In the genomic region with DNA sequence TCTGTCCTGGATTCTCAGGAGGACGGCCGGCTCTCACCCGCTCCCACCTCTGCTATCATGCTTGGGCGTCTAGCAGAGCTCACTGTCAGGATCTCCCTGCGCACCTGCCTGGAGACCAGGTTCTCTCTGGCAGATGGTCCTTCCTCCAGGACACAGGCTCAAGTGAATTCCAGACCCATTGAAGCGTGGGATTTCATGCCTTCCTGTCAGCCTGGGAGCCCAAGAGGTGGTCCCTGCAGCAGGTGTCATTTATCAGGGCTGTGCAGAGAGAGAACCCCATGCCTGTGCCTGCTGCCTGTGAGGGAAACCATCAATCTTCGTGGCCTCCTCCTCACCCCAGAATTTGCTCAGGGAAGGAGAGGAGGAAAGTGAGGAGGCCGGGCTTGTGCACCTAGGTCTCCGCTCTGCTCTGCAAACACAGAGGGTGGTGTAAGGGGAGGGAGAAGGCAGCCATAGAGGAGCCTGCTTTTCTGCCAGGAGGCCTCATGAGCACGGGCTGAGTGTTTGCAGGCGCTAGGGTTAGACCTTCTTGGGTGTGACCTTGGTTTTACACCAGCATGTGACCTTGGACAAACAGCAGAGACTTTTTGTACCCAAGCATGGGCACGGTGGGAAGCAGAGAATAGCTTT, we compare ENCODE assay signal across 11 mouse cellular contexts.
DNase-seq lines count a peak whose midpoint lies in the region; ATAC-seq and TF ChIP-seq lines count a peak whose summit lies in the region.
"Had no signal": no experiment of that assay in that cellular context is flagged by ENCODE, and none has a peak within 500 bp of the region (broad histone marks: within the 10 kb centered on the region; RNA-seq: fewer than 3 reads in every experiment).

No protein-coding gene starts in this region.

- H3K4me2 ChIP-seq in embryonic facial prominence, embryonic 11.5 days (ENCODE audit: low read depth, low read length), result no peak overlapping the region

- WGBS in cerebellum, adult 2 months, result 23% methylated on average over 12 of the region's 12 CpGs
- WGBS in embryonic facial prominence, embryonic 11.5 days, result 53% methylated on average over 12 of the region's 12 CpGs

- no peaks in the 10 kb centered on the region for H3K9me3 ChIP-seq in embryonic facial prominence, embryonic 11.5 days (replicated peaks; ENCODE audit: control insufficient read depth, low read length)

- peaks cover 51% of the 10 kb centered on the region for H3K4me1 ChIP-seq in cerebellum, adult 2 months (ENCODE audit: control insufficient read depth, insufficient read depth, low read length)
- H3K4me1 ChIP-seq in embryonic facial prominence, embryonic 11.5 days (ENCODE audit: control insufficient read depth, insufficient read depth, low read length), result no peaks in the 10 kb centered on the region

- DNase-seq in kidney, adult 11 months, result peak; percentile 20
- no peak for DNase-seq in kidney, adult 8-10 months
- DNase-seq in cerebellum, adult 2 months, result peak; percentile 67 to 81
- no peak for DNase-seq in embryonic facial prominence, embryonic 11.5 days (ENCODE audit: low spot score)
- peak; percentile 31 for DNase-seq in neural tube, embryonic 10.5 days (ENCODE audit: extremely low spot score, low spot score)
- DNase-seq in adrenal gland, postnatal 14 days, result no peak
- no peak for DNase-seq in adrenal gland, adult 18-20 months (ENCODE audit: low spot score in 2 of 2)
- no peak for DNase-seq in T-cell, adult 2 months (ENCODE audit: low spot score)
- DNase-seq: adrenal gland, postnatal 10 days; left cerebral cortex, postnatal 4 days; lung, postnatal 36 days had no signal

- H3K4me3 ChIP-seq in cerebellum, adult 2 months (replicated peaks; ENCODE audit: insufficient read depth, low read depth, low read length), result no peak overlapping the region
- no peak overlapping the region for H3K4me3 ChIP-seq in embryonic facial prominence, embryonic 11.5 days (ENCODE audit: low read depth, low read length)

- no peak for TF ChIP-seq POLR2A in cerebellum, adult 2 months (IDR thresholded peaks at IDR 0.05; ENCODE audit: borderline replicate concordance, insufficient read depth, low read length)

- no peaks in the 10 kb centered on the region for H3K27me3 ChIP-seq in cerebellum, adult 2 months (ENCODE audit: control insufficient read depth, insufficient read depth, low read length)
- H3K27me3 ChIP-seq in embryonic facial prominence, embryonic 11.5 days (ENCODE audit: control insufficient read depth, insufficient read depth, low read length), result no peaks in the 10 kb centered on the region

- ATAC-seq in embryonic facial prominence, embryonic 11.5 days (replicated peaks; ENCODE audit: insufficient number of reproducible peaks, low FRiP score, low TSS enrichment, low read depth), result 0 out of 2 replicates have a peak, but pooled peaks have one; percentile 35

- no peak overlapping the region for H3K9ac ChIP-seq in embryonic facial prominence, embryonic 11.5 days (replicated peaks; ENCODE audit: low read length)

- H3K36me3 ChIP-seq in embryonic facial prominence, embryonic 11.5 days (replicated peaks; ENCODE audit: control insufficient read depth, insufficient read depth, low read depth, low read length), result no peaks in the 10 kb centered on the region

- peak overlapping the region; percentile 48 for H3K27ac ChIP-seq in cerebellum, adult 2 months (ENCODE audit: insufficient read depth, low read length)
- no peak overlapping the region for H3K27ac ChIP-seq in embryonic facial prominence, embryonic 11.5 days (replicated peaks; ENCODE audit: low read depth, low read length)

- no peak for TF ChIP-seq CTCF in cerebellum, adult 2 months (IDR thresholded peaks at IDR 0.05; ENCODE audit: borderline replicate concordance, insufficient read depth, low read depth, low read length)

Comparison
In these comparisons a context has a peak if more than half of its experiments do, and no peak if none do; other contexts are left out.
1. DNase-seq: peak in kidney, adult 11 months (single experiment), cerebellum, adult 2 months (2 of 2) and neural tube, embryonic 10.5 days (single experiment); none in kidney, adult 8-10 months (0 of 2), embryonic facial prominence, embryonic 11.5 days (single experiment), adrenal gland, postnatal 14 days (single experiment), adrenal gland, adult 18-20 months (0 of 2) and T-cell, adult 2 months (single experiment).